Mouse (Mus musculus) heart, embryonic 12.5 days (tissue): ENCODE measurements around the gene Rab11fip3. TPM values are rescaled to one million over a fixed set of nuclear protein-coding genes. Genes with fewer than 3 reads are reported as not detected.

Experiments used
- ATAC-seq: fragments of 200-750 bp; cut with Nextera tagmentation; 2 replicates; pipeline ENCODE4 v1.8.0; 2017; ENCODE audit warnings: moderate TSS enrichment, moderate library complexity; ENCODE audit not compliant: insufficient number of reproducible peaks, low FRiP score
- H3K27ac ChIP-seq: fragments of 300-500 bp; sonication (generic); 2 replicates; pipeline ENCODE4 v1.5.1; 2016; ENCODE audit warnings: mild to moderate bottlenecking, moderate library complexity; ENCODE audit not compliant: poor library complexity, severe bottlenecking
- H3K27me3 ChIP-seq: fragments of 300-500 bp; sonication (generic); replicated peaks from 2 replicates; pipeline ENCODE4 v1.6.1; 2016; ENCODE audit warnings: mild to moderate bottlenecking, moderate library complexity
- H3K36me3 ChIP-seq: fragments of 300-500 bp; sonication (generic); 2 replicates; pipeline ENCODE4 v1.6.1; 2016; ENCODE audit warnings: mild to moderate bottlenecking, moderate library complexity
- H3K4me1 ChIP-seq: fragments of 300-500 bp; sonication (generic); replicated peaks from 2 replicates; pipeline ENCODE4 v1.6.1; 2016; ENCODE audit warnings: mild to moderate bottlenecking
- H3K4me2 ChIP-seq: fragments of 300-500 bp; sonication (generic); 2 replicates; pipeline ENCODE4 v1.6.1; 2016; ENCODE audit warnings: mild to moderate bottlenecking, moderate library complexity
- H3K4me3 ChIP-seq: fragments of 300-500 bp; sonication (generic); 2 replicates; pipeline ENCODE4 v1.5.1; 2016; ENCODE audit warnings: mild to moderate bottlenecking
- H3K9ac ChIP-seq: fragments of 300-500 bp; sonication (generic); 2 replicates; pipeline ENCODE4 v1.6.1; 2016; ENCODE audit warnings: mild to moderate bottlenecking, moderate library complexity
- H3K9me3 ChIP-seq: fragments of 300-500 bp; sonication (generic); replicated peaks from 2 replicates; pipeline ENCODE4 v1.6.1; 2016; ENCODE audit warnings: mild to moderate bottlenecking, moderate library complexity
- WGBS: fragments of 180-500 bp; shearing (Covaris S2); methylation state at CpG from one replicate; pipeline ENCODE4 v1.1.7; 2016; 5-methylcytosine and 5-hydroxymethylcytosine counted together
- polyA plus RNA-seq: library from polyadenylated mRNA; unstranded; fragments of >200 nt; fragmentation: Nextera tagmentation; extraction: Ambion mirVana; gene quantifications from 2 replicates; pipeline ENCODE4 v1.2.1, GENCODE M21; 2016

Rab11fip3 gene
- polyA plus RNA-seq, 1 experiment from 2014 or later: 15.5 TPM

- WGBS: 86% methylated on average over 7 of the region's 7 CpGs
Observed at GRCm38 (mm10) chr17:25964271-25964670, 105.1 kb downstream of the Rab11fip3 start.

GRCm38 (mm10) chr17:25962413-25962905, 106.9 kb downstream of the Rab11fip3 start:
- H3K9me3 ChIP-seq: no peaks in the 10 kb centered on the region
- ATAC-seq: no peak
- no peak overlapping the region for H3K27ac ChIP-seq
- H3K27me3 ChIP-seq: no peaks in the 10 kb centered on the region
- 94% methylated on average over 7 of the region's 7 CpGs for WGBS
- no peak overlapping the region for H3K4me2 ChIP-seq
- H3K9ac ChIP-seq: no peak overlapping the region
- peaks cover 70% of the 10 kb centered on the region for H3K36me3 ChIP-seq
- no peak overlapping the region for H3K4me3 ChIP-seq
- no peaks in the 10 kb centered on the region for H3K4me1 ChIP-seq

More at GRCm38 (mm10) chr17:25964271-25964670, 105.1 kb downstream of the Rab11fip3 start:
- peaks cover 54% of the 10 kb centered on the region for H3K36me3 ChIP-seq
- H3K9me3 ChIP-seq: no peaks in the 10 kb centered on the region
- no peak overlapping the region for H3K9ac ChIP-seq
- H3K4me1 ChIP-seq: peaks cover 9% of the 10 kb centered on the region
- no peak overlapping the region for H3K4me3 ChIP-seq
- H3K27ac ChIP-seq: no peak overlapping the region
- ATAC-seq: 0 out of 2 replicates have a peak, but pooled peaks have one; percentile 18
- no peaks in the 10 kb centered on the region for H3K27me3 ChIP-seq
- no peak overlapping the region for H3K4me2 ChIP-seq

GRCm38 (mm10) chr17:25961566-25961965, 107.8 kb downstream of the Rab11fip3 start:
- no peaks in the 10 kb centered on the region for H3K9me3 ChIP-seq
- no peak overlapping the region for H3K27ac ChIP-seq
- no peak overlapping the region for H3K4me2 ChIP-seq
- no peaks in the 10 kb centered on the region for H3K4me1 ChIP-seq
- H3K27me3 ChIP-seq: no peaks in the 10 kb centered on the region
- 89% methylated on average over 5 of the region's 5 CpGs for WGBS
- ATAC-seq: peak; percentile 54; the same call in 1 of the 2 replicates
- no peak overlapping the region for H3K4me3 ChIP-seq
- H3K9ac ChIP-seq: no peak overlapping the region
- H3K36me3 ChIP-seq: peaks cover 73% of the 10 kb centered on the region

- Histone ChIP-seq H3K4me1 (no peaks in the 10 kb centered on the region), H3K36me3 (peaks cover 70% of the 10 kb centered on the region), H3K27ac (no peak overlapping the region), H3K4me2 (no peak overlapping the region), H3K9me3 (no peaks in the 10 kb centered on the region), H3K27me3 (0 out of 2 replicates have a peak, but pooled peaks cover 3% of the 10 kb centered on the region), H3K4me3 (no peak overlapping the region), H3K9ac (no peak overlapping the region)
- 88% methylated on average over 23 of the region's 23 CpGs for WGBS
- 0 out of 2 replicates have a peak, but pooled peaks have one; percentile 7 for ATAC-seq
Observed at GRCm38 (mm10) chr17:25959630-25960467, 109.5 kb downstream of the Rab11fip3 start.

GRCm38 (mm10) chr17:25958771-25959494, 110.4 kb downstream of the Rab11fip3 start:
- H3K36me3 ChIP-seq: peaks cover 61% of the 10 kb centered on the region
- WGBS: 94% methylated on average over 11 of the region's 11 CpGs
- no peak for ATAC-seq

GRCm38 (mm10) chr17:25957586-25958051, 111.7 kb downstream of the Rab11fip3 start:
- Histone ChIP-seq H3K9ac (no peak overlapping the region), H3K4me2 (no peak overlapping the region), H3K4me3 (no peak overlapping the region), H3K4me1 (no peaks in the 10 kb centered on the region), H3K36me3 (peaks cover 49% of the 10 kb centered on the region), H3K9me3 (no peaks in the 10 kb centered on the region), H3K27me3 (peaks cover 17% of the 10 kb centered on the region), H3K27ac (no peak overlapping the region)
- 86% methylated on average over 14 of the region's 14 CpGs for WGBS
- no peak for ATAC-seq

More at GRCm38 (mm10) chr17:25958771-25959494, 110.4 kb downstream of the Rab11fip3 start:
- Histone ChIP-seq H3K4me3 (no peak overlapping the region), H3K27me3 (peaks cover 5% of the 10 kb centered on the region; the same call in 1 of the 2 replicates), H3K27ac (no peak overlapping the region), H3K9me3 (no peaks in the 10 kb centered on the region), H3K4me2 (no peak overlapping the region), H3K4me1 (no peaks in the 10 kb centered on the region), H3K9ac (no peak overlapping the region)

DNA sequence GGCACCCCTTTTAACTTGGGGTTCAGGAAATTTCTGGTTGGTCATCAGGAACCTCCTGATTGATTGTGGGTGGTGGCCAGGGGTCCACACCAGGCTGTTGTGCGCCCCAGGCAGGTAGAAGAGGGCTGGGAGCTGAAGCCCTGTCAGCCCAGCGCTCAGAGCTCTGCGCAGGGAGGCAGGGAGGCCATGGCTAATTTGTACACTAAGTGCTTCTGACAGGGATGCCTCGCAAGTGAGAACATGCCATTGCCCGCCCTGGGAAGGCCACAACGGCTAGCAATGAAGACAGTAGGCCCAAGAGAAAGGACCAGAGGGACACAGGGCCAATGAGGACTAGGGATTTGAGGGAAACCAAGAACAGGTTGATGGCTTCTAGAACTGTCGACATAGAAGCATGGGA, 112.7 kb downstream of the Rab11fip3 start:
- ATAC-seq: no peak
- H3K27ac ChIP-seq: no peak overlapping the region
- H3K27me3 ChIP-seq: peaks cover 27% of the 10 kb centered on the region
- peaks cover 39% of the 10 kb centered on the region for H3K36me3 ChIP-seq
- H3K9ac ChIP-seq: no peak overlapping the region
- no peak overlapping the region for H3K4me2 ChIP-seq
- no peaks in the 10 kb centered on the region for H3K9me3 ChIP-seq
- H3K4me1 ChIP-seq: peaks cover 7% of the 10 kb centered on the region
- no peak overlapping the region for H3K4me3 ChIP-seq
- WGBS: 75% methylated on average over 7 of the region's 7 CpGs

- no peaks in the 10 kb centered on the region for H3K9me3 ChIP-seq
- no peak overlapping the region for H3K9ac ChIP-seq
- H3K36me3 ChIP-seq: peaks cover 36% of the 10 kb centered on the region
- no peak for ATAC-seq
- peaks cover 32% of the 10 kb centered on the region for H3K27me3 ChIP-seq
- no peak overlapping the region for H3K4me2 ChIP-seq
- no peak overlapping the region for H3K4me3 ChIP-seq
- H3K27ac ChIP-seq: no peak overlapping the region
- WGBS: 76% methylated on average over 7 of the region's 7 CpGs
- peaks cover 10% of the 10 kb centered on the region for H3K4me1 ChIP-seq
Observed at GRCm38 (mm10) chr17:25956201-25956600, 113.2 kb downstream of the Rab11fip3 start.

GRCm38 (mm10) chr17:25955736-25956135, 113.6 kb downstream of the Rab11fip3 start:
- H3K27me3 ChIP-seq: peaks cover 36% of the 10 kb centered on the region
- no peak overlapping the region for H3K27ac ChIP-seq
- peaks cover 34% of the 10 kb centered on the region for H3K36me3 ChIP-seq
- ATAC-seq: no peak
- H3K9ac ChIP-seq: no peak overlapping the region
- no peaks in the 10 kb centered on the region for H3K9me3 ChIP-seq
- 52% methylated on average over 3 of the region's 3 CpGs for WGBS
- H3K4me3 ChIP-seq: no peak overlapping the region
- H3K4me2 ChIP-seq: no peak overlapping the region
- H3K4me1 ChIP-seq: peaks cover 15% of the 10 kb centered on the region

DNA sequence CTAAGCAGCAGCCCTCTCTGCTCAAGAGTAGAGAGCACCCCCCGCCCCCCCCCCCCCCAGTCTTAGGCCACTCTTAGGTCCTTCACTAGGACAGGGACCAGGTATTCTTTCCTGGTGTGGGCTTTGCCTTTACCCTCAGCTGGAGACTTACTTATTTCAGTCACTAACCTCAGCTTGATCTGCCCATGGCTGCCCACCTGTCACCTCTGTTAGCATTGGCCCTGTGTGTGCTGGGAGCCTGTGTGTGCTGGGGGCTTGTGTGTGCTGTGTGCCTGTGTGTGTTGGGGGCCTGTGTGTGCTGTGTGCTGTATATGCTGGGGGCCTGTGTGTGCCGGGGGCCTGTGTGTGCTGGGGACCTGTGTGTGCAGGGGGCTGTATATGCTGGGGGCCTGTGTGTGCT, 114.7 kb downstream of the Rab11fip3 start:
- no peak overlapping the region for H3K4me2 ChIP-seq
- H3K36me3 ChIP-seq: peaks cover 23% of the 10 kb centered on the region
- no peak for ATAC-seq
- no peaks in the 10 kb centered on the region for H3K9me3 ChIP-seq
- no peak overlapping the region for H3K27ac ChIP-seq
- H3K27me3 ChIP-seq: peaks cover 47% of the 10 kb centered on the region
- 69% methylated on average over 2 of the region's 2 CpGs for WGBS
- peaks cover 16% of the 10 kb centered on the region for H3K4me1 ChIP-seq
- H3K4me3 ChIP-seq: no peak overlapping the region
- H3K9ac ChIP-seq: no peak overlapping the region

- Histone ChIP-seq H3K4me1 (peaks cover 16% of the 10 kb centered on the region), H3K4me2 (no peak overlapping the region), H3K36me3 (peaks cover 9% of the 10 kb centered on the region), H3K9me3 (no peaks in the 10 kb centered on the region), H3K4me3 (no peak overlapping the region), H3K9ac (no peak overlapping the region), H3K27ac (no peak overlapping the region), H3K27me3 (peaks cover 48% of the 10 kb centered on the region)
- WGBS: 77% methylated on average over 5 of the region's 5 CpGs
- no peak for ATAC-seq
Observed at GRCm38 (mm10) chr17:25953161-25953560, 116.2 kb downstream of the Rab11fip3 start.
